Mouse (Mus musculus): ENCODE data around the gene Brix1. TPM values are rescaled to one million over a fixed set of nuclear protein-coding genes. Genes with fewer than 3 reads are reported as not detected.

Brix1 gene
- polyA plus RNA-seq, 1 experiment from 2014 or later: 45.0 TPM

DNA sequence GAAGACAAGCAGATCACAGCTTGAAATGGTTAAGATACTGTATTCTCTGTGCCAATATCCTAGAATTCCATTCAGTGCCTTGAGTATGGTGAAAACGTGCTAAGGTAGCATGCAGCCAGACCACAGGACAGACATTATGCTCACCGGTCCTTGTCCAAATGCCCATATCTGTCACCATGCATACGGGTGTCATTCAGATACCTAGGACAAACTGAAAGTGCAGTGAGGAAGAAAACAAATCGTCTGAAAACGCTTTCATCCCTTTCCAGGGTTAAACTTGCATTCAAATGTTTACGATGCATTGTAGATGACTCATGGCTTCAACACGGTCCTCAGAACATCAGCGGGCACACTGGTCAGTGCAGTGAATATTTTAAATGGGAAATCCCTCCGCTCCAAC is 44.3 kb downstream of the Brix1 start:
- Histone ChIP-seq H3K27ac (replicated peaks) (no peak overlapping the region), H3K9ac (no peak overlapping the region), H3K9me3 (0 out of 2 replicates have a peak, but pooled peaks cover 1% of the 10 kb centered on the region), H3K4me3 (no peak overlapping the region), H3K36me3 (peaks cover 15% of the 10 kb centered on the region), H3K4me1 (replicated peaks) (no peaks in the 10 kb centered on the region), H3K4me2 (no peak overlapping the region), H3K27me3 (no peaks in the 10 kb centered on the region)
- ATAC-seq (ENCODE audit: low FRiP score, low read depth): no peak
- 92% methylated on average over 9 of the region's 9 CpGs for WGBS

DNA sequence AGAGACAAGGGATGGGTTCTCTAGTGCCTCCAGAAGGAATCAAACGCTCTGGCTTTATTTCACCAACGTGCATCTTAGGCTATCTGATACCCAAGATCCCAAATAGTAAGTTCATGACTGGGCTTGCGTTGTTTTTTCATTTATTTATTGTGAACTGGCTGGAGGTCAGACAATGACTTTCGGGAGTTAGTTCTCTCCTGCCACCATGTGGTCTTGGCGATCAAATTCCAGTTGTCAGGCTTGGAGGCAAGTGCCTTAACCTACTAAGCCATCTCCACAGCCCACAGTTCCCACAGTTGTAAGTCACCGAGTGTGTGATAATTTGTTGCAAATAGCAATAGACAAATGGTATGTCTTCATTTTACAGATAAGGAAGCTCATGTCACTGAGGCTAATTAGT is 45.8 kb downstream of the Brix1 start:
- no peak for ATAC-seq (ENCODE audit: low FRiP score, low read depth)
- WGBS: 81% methylated on average over 6 of the region's 6 CpGs
- no peak overlapping the region for H3K9ac ChIP-seq
- no peak overlapping the region for H3K4me2 ChIP-seq
- 0 out of 2 replicates have a peak, but pooled peaks cover 3% of the 10 kb centered on the region for H3K9me3 ChIP-seq
- no peak overlapping the region for H3K27ac ChIP-seq (replicated peaks)
- no peaks in the 10 kb centered on the region for H3K27me3 ChIP-seq
- no peak overlapping the region for H3K4me3 ChIP-seq
- no peaks in the 10 kb centered on the region for H3K4me1 ChIP-seq (replicated peaks)
- 0 out of 2 replicates have a peak, but pooled peaks cover 13% of the 10 kb centered on the region for H3K36me3 ChIP-seq

DNA sequence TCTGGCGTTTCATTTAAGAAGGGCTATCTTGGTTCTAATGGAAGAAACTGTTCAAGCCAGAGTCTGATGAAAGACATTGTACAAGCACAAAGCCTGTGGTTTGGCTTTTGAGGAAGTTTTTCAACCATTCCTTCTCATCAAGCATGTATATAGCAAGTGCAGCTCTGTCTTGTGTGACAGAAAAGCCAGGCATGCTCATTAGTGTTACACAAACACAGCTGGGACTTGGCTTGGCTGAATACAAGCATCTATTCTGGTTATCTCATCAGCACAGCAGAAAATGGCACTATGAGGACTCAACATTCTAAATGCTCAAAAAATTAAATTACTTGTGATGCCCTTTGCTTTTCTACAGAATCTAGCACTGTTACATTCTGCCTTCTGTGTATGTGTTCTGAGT is 48.9 kb downstream of the Brix1 start:
- ATAC-seq (ENCODE audit: low FRiP score, low read depth): no peak
- 0 out of 2 replicates have a peak, but pooled peaks cover 13% of the 10 kb centered on the region for H3K36me3 ChIP-seq
- H3K9me3 ChIP-seq: 0 out of 2 replicates have a peak, but pooled peaks cover 3% of the 10 kb centered on the region
- H3K4me2 ChIP-seq: no peak overlapping the region
- no peak overlapping the region for H3K27ac ChIP-seq (replicated peaks)
- H3K4me1 ChIP-seq (replicated peaks): no peaks in the 10 kb centered on the region
- no peak overlapping the region for H3K4me3 ChIP-seq
- no peaks in the 10 kb centered on the region for H3K27me3 ChIP-seq
- 78% methylated on average over 1 of the region's 1 CpGs for WGBS
- H3K9ac ChIP-seq: no peak overlapping the region

DNA sequence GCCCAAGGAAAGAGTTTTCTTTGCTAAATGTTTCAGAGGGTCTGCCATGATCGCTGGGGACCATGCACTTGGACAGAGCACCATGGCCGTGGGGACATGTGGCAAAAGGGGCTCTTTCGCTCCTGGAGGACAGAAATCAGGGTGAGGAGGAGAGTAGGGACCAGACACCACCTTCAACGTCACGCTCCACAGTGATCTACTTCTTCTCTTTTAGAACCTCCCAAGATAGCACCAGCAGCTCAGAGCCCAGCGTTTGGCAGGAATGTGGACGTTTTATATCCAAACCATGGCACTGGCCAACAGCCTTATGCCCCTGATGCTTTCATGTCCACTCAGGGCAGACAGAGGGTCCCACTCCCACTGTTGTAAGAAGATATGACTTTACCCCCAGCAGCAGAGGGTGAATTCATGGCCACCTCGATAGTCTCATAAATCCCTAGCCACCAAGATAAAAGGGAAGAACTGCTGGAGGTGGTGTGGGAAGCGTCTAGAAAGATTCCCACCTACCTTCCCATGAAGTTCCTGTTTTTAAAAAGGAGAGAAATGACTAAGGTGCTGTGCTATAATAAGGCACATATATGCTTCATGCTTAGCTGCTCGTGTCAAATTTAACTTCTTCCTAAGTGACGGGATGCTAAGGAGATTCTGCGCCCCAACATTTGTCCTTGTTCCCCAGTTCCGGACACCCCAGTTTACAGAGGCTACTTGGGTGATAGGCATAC is 59.0 kb downstream of the Brix1 start:
- no peaks in the 10 kb centered on the region for H3K36me3 ChIP-seq
- no peaks in the 10 kb centered on the region for H3K9me3 ChIP-seq
- H3K4me1 ChIP-seq (replicated peaks): peaks cover 4% of the 10 kb centered on the region
- 95% methylated on average over 13 of the region's 13 CpGs for whole genome bisulfite sequencing
- no peak overlapping the region for H3K27ac ChIP-seq (replicated peaks)
- H3K27me3 ChIP-seq: no peaks in the 10 kb centered on the region
- ATAC-seq (ENCODE audit: low FRiP score, low read depth): no peak
- no peak overlapping the region for H3K9ac ChIP-seq
- no peak overlapping the region for H3K4me2 ChIP-seq
- H3K4me3 ChIP-seq: no peak overlapping the region

DNA sequence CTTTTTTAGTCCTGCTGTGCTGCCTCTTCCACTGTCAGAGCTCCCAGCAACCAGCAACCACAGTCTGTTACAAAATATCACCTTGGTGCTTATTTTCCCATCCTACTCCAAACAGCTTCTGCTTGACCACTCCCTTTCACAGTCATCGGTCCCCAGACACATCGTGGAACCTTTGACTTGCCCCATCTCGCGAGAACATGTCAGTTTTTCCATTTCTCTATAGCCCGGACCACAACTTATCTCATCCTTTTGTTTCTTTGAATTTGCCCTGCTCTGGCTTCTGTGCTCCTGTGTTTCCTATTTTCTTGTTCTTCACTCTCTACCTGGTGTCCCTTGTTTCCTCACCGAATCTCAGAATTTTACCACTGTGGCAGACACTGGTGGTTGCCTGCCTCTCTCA is 59.6 kb downstream of the Brix1 start:
- Histone ChIP-seq H3K4me2 (no peak overlapping the region), H3K4me1 (replicated peaks) (peaks cover 8% of the 10 kb centered on the region), H3K9ac (no peak overlapping the region), H3K27me3 (no peaks in the 10 kb centered on the region), H3K4me3 (no peak overlapping the region), H3K9me3 (no peaks in the 10 kb centered on the region), H3K27ac (replicated peaks) (no peak overlapping the region), H3K36me3 (no peaks in the 10 kb centered on the region)
- WGBS: 93% methylated on average over 6 of the region's 6 CpGs
- no peak for ATAC-seq (ENCODE audit: low FRiP score, low read depth)

Other genes with a start within 250 kb of the Brix1 start
- gene Gm21973, start 160.6 kb downstream of the Brix1 start, polyA plus RNA-seq (2015; fragmentation: Nextera tagmentation; extraction: Ambion mirVana): not detected in 2 replicates
- gene Agxt2, start 127.4 kb downstream of the Brix1 start, polyA plus RNA-seq (2015; fragmentation: Nextera tagmentation; extraction: Ambion mirVana): not detected in 2 replicates
- 13.6 and 13.8 TPM in 2 replicates for gene Dnajc21, start 15.4 kb downstream of the Brix1 start, polyA plus RNA-seq (2015; fragmentation: Nextera tagmentation; extraction: Ambion mirVana)
- 25.6 and 25.9 TPM in 2 replicates for gene Rad1, start 71 bp upstream of the Brix1 start, polyA plus RNA-seq (2015; fragmentation: Nextera tagmentation; extraction: Ambion mirVana)
- gene Ttc23l, start 72.7 kb upstream of the Brix1 start, polyA plus RNA-seq (2015; fragmentation: Nextera tagmentation; extraction: Ambion mirVana): not detected in 2 replicates
- 10.9 and 15.7 TPM in 2 replicates for gene Rai14, start 228.7 kb upstream of the Brix1 start, polyA plus RNA-seq (2015; fragmentation: Nextera tagmentation; extraction: Ambion mirVana)

All from hindbrain, embryonic 15.5 days (tissue).